Mouse (Mus musculus): Measurements from ENCODE around the gene Gm10273.
"Not testable (repeated sequence)": the region's sequence is repeated elsewhere in the genome, so short reads cannot be mapped to it uniquely, and the experiment has no call there.

Gene Gm10273

GRCm38 (mm10) chr10:59395461-59395860, at the start of gene Gm10273:
Gm10273 (plus strand) TSS chr10:59395632.
- not testable (repeated sequence) for DNase-seq (ENCODE audit: low read depth, low spot score)

- DNase-seq (ENCODE audit: low read depth, low spot score) = no peak
Observed at GRCm38 (mm10) chr10:59346560-59346959, 48.9 kb upstream of the Gm10273 start.

- no peak for DNase-seq (ENCODE audit: low read depth, low spot score)
Observed at GRCm38 (mm10) chr10:59348200-59348599, 47.2 kb upstream of the Gm10273 start.

- no peak for DNase-seq (ENCODE audit: low read depth, low spot score)
Observed at GRCm38 (mm10) chr10:59349536-59349935, 45.9 kb upstream of the Gm10273 start.

GRCm38 (mm10) chr10:59353065-59353464, 42.4 kb upstream of the Gm10273 start:
- no peak for DNase-seq (ENCODE audit: low read depth, low spot score)

- DNase-seq (ENCODE audit: low read depth, low spot score) = no peak
Observed at GRCm38 (mm10) chr10:59354120-59354519, 41.3 kb upstream of the Gm10273 start.

GRCm38 (mm10) chr10:59355020-59355419, 40.4 kb upstream of the Gm10273 start:
- DNase-seq (ENCODE audit: low read depth, low spot score) = no peak

GRCm38 (mm10) chr10:59358744-59359143, 36.7 kb upstream of the Gm10273 start:
- no peak for DNase-seq (ENCODE audit: low read depth, low spot score)

- DNase-seq (ENCODE audit: low read depth, low spot score) = no peak
Observed at GRCm38 (mm10) chr10:59363208-59363607, 32.2 kb upstream of the Gm10273 start.

- DNase-seq (ENCODE audit: low read depth, low spot score) = no peak
Observed at GRCm38 (mm10) chr10:59364551-59364950, 30.9 kb upstream of the Gm10273 start.

GRCm38 (mm10) chr10:59365804-59366589, 29.4 kb upstream of the Gm10273 start:
- DNase-seq (ENCODE audit: low read depth, low spot score) = no peak

GRCm38 (mm10) chr10:59366746-59367145, 28.7 kb upstream of the Gm10273 start:
- no peak for DNase-seq (ENCODE audit: low read depth, low spot score)

- no peak for DNase-seq (ENCODE audit: low read depth, low spot score)
Observed at GRCm38 (mm10) chr10:59367206-59367605, 28.2 kb upstream of the Gm10273 start.

- DNase-seq (ENCODE audit: low read depth, low spot score) = no peak
Observed at GRCm38 (mm10) chr10:59368729-59369128, 26.7 kb upstream of the Gm10273 start.

GRCm38 (mm10) chr10:59369426-59369825, 26.0 kb upstream of the Gm10273 start:
- no peak for DNase-seq (ENCODE audit: low read depth, low spot score)

GRCm38 (mm10) chr10:59377906-59378305, 17.5 kb upstream of the Gm10273 start:
- no peak for DNase-seq (ENCODE audit: low read depth, low spot score)

GRCm38 (mm10) chr10:59378728-59379127, 16.7 kb upstream of the Gm10273 start:
- no peak for DNase-seq (ENCODE audit: low read depth, low spot score)

GRCm38 (mm10) chr10:59379927-59380326, 15.5 kb upstream of the Gm10273 start:
- DNase-seq (ENCODE audit: low read depth, low spot score) = no peak

GRCm38 (mm10) chr10:59380411-59380821, 15.0 kb upstream of the Gm10273 start:
- DNase-seq (ENCODE audit: low read depth, low spot score) = no peak

GRCm38 (mm10) chr10:59381563-59381962, 13.9 kb upstream of the Gm10273 start:
- peak; percentile 17 for DNase-seq (ENCODE audit: low read depth, low spot score)

GRCm38 (mm10) chr10:59386951-59387350, 8.5 kb upstream of the Gm10273 start:
- DNase-seq (ENCODE audit: low read depth, low spot score) = no peak

- DNase-seq (ENCODE audit: low read depth, low spot score) = no peak
Observed at GRCm38 (mm10) chr10:59389652-59390051, 5.8 kb upstream of the Gm10273 start.

GRCm38 (mm10) chr10:59391907-59392306, 3.5 kb upstream of the Gm10273 start:
- no peak for DNase-seq (ENCODE audit: low read depth, low spot score)
